Mouse (Mus musculus) cerebellum, postnatal 36 days (tissue): Measurements from ENCODE around the gene Txnrd2.

Source experiments
- DNase-seq, 2 experiments: peaks; one replicate each; pipeline ENCODE4 v3.0.0; 2021 to 2022; ENCODE audit warnings: mixed read lengths in 2 of 2

The Txnrd2 gene

GRCm38 (mm10) chr16:18394056-18394455 is 32.1 kb upstream of the Txnrd2 start:
- no peak for DNase-seq

- peak; percentile 31 to 42 for DNase-seq
Observed at GRCm38 (mm10) chr16:18394777-18395619, 31.2 kb upstream of the Txnrd2 start.

GRCm38 (mm10) chr16:18395620-18396036 is 30.6 kb upstream of the Txnrd2 start:
- peak; percentile 50 to 58 for DNase-seq

GRCm38 (mm10) chr16:18396201-18396600 is 30.0 kb upstream of the Txnrd2 start:
- peak; percentile 76 to 82 for DNase-seq

- no peak for DNase-seq
Observed at GRCm38 (mm10) chr16:18396791-18397621, 29.2 kb upstream of the Txnrd2 start.

GRCm38 (mm10) chr16:18400028-18400427 is 26.2 kb upstream of the Txnrd2 start:
- no peak for DNase-seq

GRCm38 (mm10) chr16:18400472-18401216 is 25.5 kb upstream of the Txnrd2 start:
- DNase-seq, result peak in 1 of 2 experiments; percentile 27

- no peak for DNase-seq
Observed at GRCm38 (mm10) chr16:18403285-18403684, 22.9 kb upstream of the Txnrd2 start.

GRCm38 (mm10) chr16:18405091-18405854 is 20.9 kb upstream of the Txnrd2 start:
- no peak for DNase-seq

- no peak for DNase-seq
Observed at GRCm38 (mm10) chr16:18405876-18406275, 20.3 kb upstream of the Txnrd2 start.

- DNase-seq, result peak in 1 of 2 experiments; percentile 56
Observed at GRCm38 (mm10) chr16:18406293-18406692, 19.9 kb upstream of the Txnrd2 start.

- peak in 1 of 2 experiments; percentile 28 for DNase-seq
Observed at GRCm38 (mm10) chr16:18407912-18408311, 18.3 kb upstream of the Txnrd2 start.

- DNase-seq, result no peak
Observed at GRCm38 (mm10) chr16:18409776-18410175, 16.4 kb upstream of the Txnrd2 start.

- no peak for DNase-seq
Observed at GRCm38 (mm10) chr16:18410418-18410817, 15.8 kb upstream of the Txnrd2 start.

- peak in 1 of 2 experiments; percentile 45 for DNase-seq
Observed at GRCm38 (mm10) chr16:18411026-18411649, 15.0 kb upstream of the Txnrd2 start.

GRCm38 (mm10) chr16:18411802-18412476 is 14.2 kb upstream of the Txnrd2 start:
- DNase-seq, result peak in 1 of 2 experiments; percentile 44

- DNase-seq, result peak in 1 of 2 experiments; percentile 4
Observed at GRCm38 (mm10) chr16:18413032-18413816, 13.0 kb upstream of the Txnrd2 start.

GRCm38 (mm10) chr16:18416094-18416761 is 10.0 kb upstream of the Txnrd2 start:
- no peak for DNase-seq

- DNase-seq, result no peak
Observed at GRCm38 (mm10) chr16:18416837-18417236, 9.3 kb upstream of the Txnrd2 start.
